Mouse (Mus musculus): ENCODE results near the gene Stk4. TPM values are rescaled to one million over a fixed set of nuclear protein-coding genes. Genes with fewer than 3 reads are reported as not detected.

Stk4 gene
- polyA plus RNA-seq, 1 experiment from 2014 or later: 15.2 TPM

GRCm38 (mm10) chr2:164142021-164142420, 71.9 kb downstream of the Stk4 start:
- no peak overlapping the region for H3K27ac ChIP-seq
- no peak overlapping the region for H3K9ac ChIP-seq (ENCODE audit: low read depth, low read length)
- H3K4me3 ChIP-seq (replicated peaks; ENCODE audit: low read depth, low read length): no peak overlapping the region
- WGBS: 79% methylated on average over 10 of the region's 10 CpGs
- no peaks in the 10 kb centered on the region for H3K36me3 ChIP-seq (ENCODE audit: insufficient read depth, low read length)
- no peak for DNase-seq (ENCODE audit: low spot score)
- H3K4me1 ChIP-seq (replicated peaks; ENCODE audit: insufficient read depth, low read length): no peaks in the 10 kb centered on the region
- no peak for ATAC-seq (replicated peaks; ENCODE audit: low FRiP score, low read depth)
- no peaks in the 10 kb centered on the region for H3K9me3 ChIP-seq (replicated peaks; ENCODE audit: low read length)
- no peak overlapping the region for H3K4me2 ChIP-seq (ENCODE audit: low read length)
- no peak for TF ChIP-seq CTCF (IDR thresholded peaks at IDR 0.05; ENCODE audit: low read depth)
- no peaks in the 10 kb centered on the region for H3K27me3 ChIP-seq (ENCODE audit: insufficient read depth, low read length)

- peak overlapping the region; percentile 38 for H3K27ac ChIP-seq
- no peak for TF ChIP-seq CTCF (IDR thresholded peaks at IDR 0.05; ENCODE audit: low read depth)
- H3K9me3 ChIP-seq (replicated peaks; ENCODE audit: low read length): no peaks in the 10 kb centered on the region
- no peak overlapping the region for H3K9ac ChIP-seq (ENCODE audit: low read depth, low read length)
- no peaks in the 10 kb centered on the region for H3K27me3 ChIP-seq (ENCODE audit: insufficient read depth, low read length)
- H3K4me1 ChIP-seq (replicated peaks; ENCODE audit: insufficient read depth, low read length): no peaks in the 10 kb centered on the region
- 47% methylated on average over 6 of the region's 6 CpGs for WGBS
- no peak overlapping the region for H3K4me3 ChIP-seq (replicated peaks; ENCODE audit: low read depth, low read length)
- ATAC-seq (replicated peaks; ENCODE audit: low FRiP score, low read depth) (peak; percentile 82; the same call in 1 of the 2 replicates), DNase-seq (ENCODE audit: low spot score) (peak; percentile 68)
- no peaks in the 10 kb centered on the region for H3K36me3 ChIP-seq (ENCODE audit: insufficient read depth, low read length)
- H3K4me2 ChIP-seq (ENCODE audit: low read length): 0 out of 2 replicates have a peak overlapping the region, but pooled peaks have one; percentile 8
These were observed 73.9 kb downstream of the Stk4 start for GRCm38 (mm10) chr2:164144025-164144424.

GRCm38 (mm10) chr2:164144541-164144940, 74.4 kb downstream of the Stk4 start:
- Histone ChIP-seq H3K27me3 (ENCODE audit: insufficient read depth, low read length) (no peaks in the 10 kb centered on the region), H3K4me2 (ENCODE audit: low read length) (0 out of 2 replicates have a peak overlapping the region, but pooled peaks have one; percentile 8), H3K9me3 (replicated peaks; ENCODE audit: low read length) (no peaks in the 10 kb centered on the region), H3K4me3 (replicated peaks; ENCODE audit: low read depth, low read length) (no peak overlapping the region), H3K27ac (peak overlapping the region; percentile 38), H3K9ac (ENCODE audit: low read depth, low read length) (no peak overlapping the region), H3K4me1 (replicated peaks; ENCODE audit: insufficient read depth, low read length) (no peaks in the 10 kb centered on the region), H3K36me3 (ENCODE audit: insufficient read depth, low read length) (no peaks in the 10 kb centered on the region)
- no peak for ATAC-seq (replicated peaks; ENCODE audit: low FRiP score, low read depth)
- no peak for DNase-seq (ENCODE audit: low spot score)
- no peak for TF ChIP-seq CTCF (IDR thresholded peaks at IDR 0.05; ENCODE audit: low read depth)
- WGBS: 54% methylated on average over 10 of the region's 10 CpGs

GRCm38 (mm10) chr2:164146556-164146955, 76.4 kb downstream of the Stk4 start:
- Histone ChIP-seq H3K27ac (no peak overlapping the region), H3K36me3 (ENCODE audit: insufficient read depth, low read length) (no peaks in the 10 kb centered on the region), H3K4me1 (replicated peaks; ENCODE audit: insufficient read depth, low read length) (0 out of 2 replicates have a peak, but pooled peaks cover 5% of the 10 kb centered on the region), H3K4me3 (replicated peaks; ENCODE audit: low read depth, low read length) (no peak overlapping the region), H3K9me3 (replicated peaks; ENCODE audit: low read length) (no peaks in the 10 kb centered on the region), H3K9ac (ENCODE audit: low read depth, low read length) (no peak overlapping the region), H3K27me3 (ENCODE audit: insufficient read depth, low read length) (no peaks in the 10 kb centered on the region), H3K4me2 (ENCODE audit: low read length) (no peak overlapping the region)
- WGBS: 94% methylated on average over 12 of the region's 12 CpGs
- DNase-seq (ENCODE audit: low spot score) (no peak), ATAC-seq (replicated peaks; ENCODE audit: low FRiP score, low read depth) (no peak)
- TF ChIP-seq CTCF (IDR thresholded peaks at IDR 0.05; ENCODE audit: low read depth): no peak

GRCm38 (mm10) chr2:164150086-164150760, 80.1 kb downstream of the Stk4 start:
- DNase-seq (ENCODE audit: low spot score) (peak; percentile 50), ATAC-seq (replicated peaks; ENCODE audit: low FRiP score, low read depth) (no peak)
- WGBS: 33% methylated on average over 14 of the region's 14 CpGs

GRCm38 (mm10) chr2:164152341-164152740, 82.2 kb downstream of the Stk4 start:
- no peak overlapping the region for H3K9ac ChIP-seq (ENCODE audit: low read depth, low read length)
- no peak overlapping the region for H3K4me2 ChIP-seq (ENCODE audit: low read length)
- H3K4me1 ChIP-seq (replicated peaks; ENCODE audit: insufficient read depth, low read length): 0 out of 2 replicates have a peak, but pooled peaks cover 5% of the 10 kb centered on the region
- no peak for TF ChIP-seq CTCF (IDR thresholded peaks at IDR 0.05; ENCODE audit: low read depth)
- H3K4me3 ChIP-seq (replicated peaks; ENCODE audit: low read depth, low read length): no peak overlapping the region
- WGBS: 90% methylated on average over 11 of the region's 11 CpGs
- no peaks in the 10 kb centered on the region for H3K9me3 ChIP-seq (replicated peaks; ENCODE audit: low read length)
- no peak overlapping the region for H3K27ac ChIP-seq
- H3K36me3 ChIP-seq (ENCODE audit: insufficient read depth, low read length): peaks cover 14% of the 10 kb centered on the region
- ATAC-seq (replicated peaks; ENCODE audit: low FRiP score, low read depth): no peak
- no peaks in the 10 kb centered on the region for H3K27me3 ChIP-seq (ENCODE audit: insufficient read depth, low read length)
- no peak for DNase-seq (ENCODE audit: low spot score)

More at GRCm38 (mm10) chr2:164150086-164150760, 80.1 kb downstream of the Stk4 start:
- Histone ChIP-seq H3K36me3 (ENCODE audit: insufficient read depth, low read length) (peaks cover 14% of the 10 kb centered on the region), H3K9ac (ENCODE audit: low read depth, low read length) (no peak overlapping the region), H3K27ac (no peak overlapping the region), H3K4me3 (replicated peaks; ENCODE audit: low read depth, low read length) (no peak overlapping the region), H3K27me3 (ENCODE audit: insufficient read depth, low read length) (no peaks in the 10 kb centered on the region), H3K4me1 (replicated peaks; ENCODE audit: insufficient read depth, low read length) (0 out of 2 replicates have a peak, but pooled peaks cover 5% of the 10 kb centered on the region), H3K4me2 (ENCODE audit: low read length) (no peak overlapping the region), H3K9me3 (replicated peaks; ENCODE audit: low read length) (no peaks in the 10 kb centered on the region)
- TF ChIP-seq CTCF (IDR thresholded peaks at IDR 0.05; ENCODE audit: low read depth): no peak

All from kidney, postnatal 0 days (tissue).